Mouse (Mus musculus) cerebellum, adult 2 months (tissue): ENCODE data around the gene Fam83c.

Source experiments
- CTCF ChIP-seq: fragments of 200-500 bp; IDR thresholded peaks from 2 replicates; pipeline ENCODE4 v1.5.1; 2011; ENCODE audit warnings: low read depth, mild to moderate bottlenecking, control low read depth, low read length, moderate library complexity, borderline replicate concordance; ENCODE audit not compliant: insufficient read depth
- POLR2A ChIP-seq: fragments of 200-500 bp; IDR thresholded peaks from 2 replicates; pipeline ENCODE4 v1.6.1; 2011; ENCODE audit warnings: low read length, control low read depth, borderline replicate concordance; ENCODE audit not compliant: insufficient read depth

GRCm38 (mm10) chr2:155860102-155860501 lies 25.4 kb upstream of the Fam83c start:
- no peak for TF ChIP-seq CTCF
- no peak for TF ChIP-seq POLR2A
